Mouse (Mus musculus) lung, adult 2 months (tissue): ENCODE measurements around the gene Mrgprg.

Source experiments
- CTCF ChIP-seq: fragments of 200-500 bp; IDR thresholded peaks from 2 replicates; pipeline ENCODE4 v1.5.1; 2011; ENCODE audit warnings: mild to moderate bottlenecking, low read length, control low read depth; ENCODE audit not compliant: insufficient read depth
- POLR2A ChIP-seq: fragments of 200-500 bp; IDR thresholded peaks from 2 replicates; pipeline ENCODE4 v1.6.1; 2011; ENCODE audit warnings: low read depth, mild to moderate bottlenecking, control low read depth, low read length, borderline replicate concordance; ENCODE audit errors: extremely low read depth

DNA sequence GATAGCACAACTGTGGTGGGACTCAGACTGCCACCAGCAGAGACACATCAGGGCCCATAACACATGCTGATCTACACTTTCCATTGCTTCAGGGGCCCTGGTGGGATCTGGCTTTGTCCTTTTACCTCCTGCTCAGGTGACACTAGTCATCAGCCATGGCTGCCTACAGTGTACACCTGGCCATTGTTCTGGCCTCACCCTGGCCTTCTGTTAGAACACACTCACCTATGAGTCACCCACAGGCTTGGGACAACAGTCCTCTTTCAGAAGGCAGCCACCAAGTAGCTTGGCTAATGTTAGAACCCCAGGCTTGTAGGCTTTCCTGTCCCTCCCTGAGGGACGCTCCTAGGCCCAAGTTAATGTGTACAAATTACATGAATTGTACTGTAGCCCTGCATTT is 34.0 kb upstream of the Mrgprg start:
- TF ChIP-seq CTCF (no peak), POLR2A (no peak)
